Mouse (Mus musculus): Measurements from ENCODE around the gene Cdh11. TPM values are rescaled to one million over a fixed set of nuclear protein-coding genes. Genes with fewer than 3 reads are reported as not detected.

Gene Cdh11
- polyA plus RNA-seq, 1 experiment from 2014 or later = 112 TPM

DNA sequence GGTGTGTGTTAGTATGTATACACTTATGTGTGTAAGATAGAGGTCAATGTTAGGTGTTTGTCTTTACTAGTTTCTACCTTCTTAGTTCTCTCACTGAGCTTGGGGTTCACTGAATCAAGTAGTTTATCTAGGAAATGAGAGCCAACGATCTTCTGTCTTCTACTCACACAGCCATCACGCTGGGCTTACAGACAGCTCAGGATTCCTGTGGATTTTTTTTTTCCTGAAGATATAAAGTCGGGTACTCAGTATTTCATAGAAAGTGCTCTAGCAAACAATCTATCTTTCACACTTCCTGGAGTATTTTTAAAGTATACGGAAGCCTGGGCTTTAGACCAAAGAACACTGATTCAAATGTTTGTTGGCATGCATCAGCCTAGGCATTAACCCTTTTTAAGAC is 184.1 kb downstream of the Cdh11 start:
- no peaks in the 10 kb centered on the region for H3K27me3 ChIP-seq (replicated peaks; ENCODE audit: control insufficient read depth, insufficient read depth, low read length)
- no peak overlapping the region for H3K4me2 ChIP-seq (ENCODE audit: low read length)
- no peaks in the 10 kb centered on the region for H3K4me1 ChIP-seq (replicated peaks; ENCODE audit: control insufficient read depth, insufficient read depth, low read length)
- no peak overlapping the region for H3K9ac ChIP-seq (ENCODE audit: low read length)
- WGBS = 54% methylated on average over 4 of the region's 4 CpGs
- no peak overlapping the region for H3K27ac ChIP-seq (ENCODE audit: low read depth)
- ATAC-seq (replicated peaks; ENCODE audit: low FRiP score, low TSS enrichment, low read depth) (no peak), DNase-seq (ENCODE audit: low spot score) (no peak)
- H3K4me3 ChIP-seq (ENCODE audit: low read depth, low read length) = no peak overlapping the region
- H3K9me3 ChIP-seq (ENCODE audit: control insufficient read depth, low read length) = no peaks in the 10 kb centered on the region
- no peaks in the 10 kb centered on the region for H3K36me3 ChIP-seq (ENCODE audit: control insufficient read depth, insufficient read depth, low read length)

DNA sequence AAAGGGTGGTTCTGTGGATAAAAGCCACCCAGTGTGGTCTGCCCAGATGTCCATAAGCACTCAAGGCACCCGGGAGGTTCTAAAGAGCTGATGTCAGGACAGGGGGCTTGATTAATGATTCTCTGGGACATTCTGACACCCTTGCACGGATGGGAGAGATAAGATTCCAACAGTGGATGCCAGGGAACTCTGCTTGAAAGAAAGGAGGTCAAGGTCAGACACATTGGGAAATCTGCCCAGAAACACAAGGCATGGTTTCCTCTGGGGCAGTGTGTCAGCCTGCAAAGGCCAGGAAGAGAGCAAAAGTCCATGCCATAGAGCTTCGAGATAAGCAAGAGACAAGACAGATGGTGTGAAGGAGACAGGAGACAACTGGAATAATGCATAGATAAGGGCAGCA is 188.9 kb downstream of the Cdh11 start:
- Histone ChIP-seq H3K4me2 (ENCODE audit: low read length) (no peak overlapping the region), H3K9ac (ENCODE audit: low read length) (no peak overlapping the region), H3K27me3 (replicated peaks; ENCODE audit: control insufficient read depth, insufficient read depth, low read length) (no peaks in the 10 kb centered on the region), H3K4me3 (ENCODE audit: low read depth, low read length) (no peak overlapping the region), H3K36me3 (ENCODE audit: control insufficient read depth, insufficient read depth, low read length) (no peaks in the 10 kb centered on the region), H3K27ac (ENCODE audit: low read depth) (no peak overlapping the region), H3K9me3 (ENCODE audit: control insufficient read depth, low read length) (no peaks in the 10 kb centered on the region), H3K4me1 (replicated peaks; ENCODE audit: control insufficient read depth, insufficient read depth, low read length) (no peaks in the 10 kb centered on the region)
- DNase-seq (ENCODE audit: low spot score) = no peak
- WGBS = 3% methylated on average over 3 of the region's 3 CpGs
- ATAC-seq (replicated peaks; ENCODE audit: low FRiP score, low TSS enrichment, low read depth) = peak; percentile 64; the same call in 1 of the 2 replicates

DNA sequence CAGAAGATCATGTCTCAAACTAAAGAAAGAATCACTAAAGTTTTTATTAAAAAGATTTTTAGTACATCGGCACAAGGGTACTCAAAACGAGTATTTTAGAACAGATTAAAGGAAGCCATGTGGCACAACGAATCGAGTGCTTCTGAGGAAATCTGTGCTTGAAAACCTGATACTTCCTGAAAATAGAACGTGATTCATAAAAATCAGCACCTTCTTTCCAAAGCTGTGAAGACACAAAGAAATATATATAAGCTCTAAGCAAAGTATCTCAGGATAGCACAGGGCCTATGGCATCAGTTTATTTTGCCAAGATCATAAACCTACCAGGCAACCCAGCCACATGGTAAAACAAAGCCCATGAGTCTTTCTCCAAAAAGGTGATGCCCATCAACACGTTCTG is 191.5 kb downstream of the Cdh11 start:
- H3K27me3 ChIP-seq (replicated peaks; ENCODE audit: control insufficient read depth, insufficient read depth, low read length) = no peaks in the 10 kb centered on the region
- H3K4me1 ChIP-seq (replicated peaks; ENCODE audit: control insufficient read depth, insufficient read depth, low read length) = no peaks in the 10 kb centered on the region
- no peak overlapping the region for H3K4me3 ChIP-seq (ENCODE audit: low read depth, low read length)
- H3K9me3 ChIP-seq (ENCODE audit: control insufficient read depth, low read length) = no peaks in the 10 kb centered on the region
- WGBS = 90% methylated on average over 6 of the region's 6 CpGs
- no peak overlapping the region for H3K27ac ChIP-seq (ENCODE audit: low read depth)
- no peaks in the 10 kb centered on the region for H3K36me3 ChIP-seq (ENCODE audit: control insufficient read depth, insufficient read depth, low read length)
- H3K4me2 ChIP-seq (ENCODE audit: low read length) = no peak overlapping the region
- ATAC-seq (replicated peaks; ENCODE audit: low FRiP score, low TSS enrichment, low read depth) (no peak), DNase-seq (ENCODE audit: low spot score) (no peak)
- no peak overlapping the region for H3K9ac ChIP-seq (ENCODE audit: low read length)

Small RNA genes lying within 50 kb of the gene (microRNA-seq; reads per million reads assigned to microRNA genes)
- gene Gm26301 = not detected
